Mouse (Mus musculus) intestine, postnatal 0 days (tissue): ENCODE measurements around the gene Hadhb. TPM values are rescaled to one million over a fixed set of nuclear protein-coding genes. Genes with fewer than 3 reads are reported as not detected.

Source experiments
- ATAC-seq: fragments of 200-750 bp; cut with Nextera tagmentation; 2 replicates; pipeline ENCODE4 v1.8.0; 2017; ENCODE audit warnings: mild to moderate bottlenecking, moderate TSS enrichment, moderate library complexity
- H3K27ac ChIP-seq: fragments of 300-500 bp; sonication (generic); 2 replicates; pipeline ENCODE4 v1.5.1; 2014; ENCODE audit warnings: mild to moderate bottlenecking, low read depth, low read length, moderate library complexity
- H3K27me3 ChIP-seq: fragments of 300-500 bp; sonication (generic); replicated peaks from 2 replicates; pipeline ENCODE4 v1.6.1; 2014; ENCODE audit warnings: low read length, mixed read lengths; ENCODE audit not compliant: control insufficient read depth, insufficient read depth
- H3K36me3 ChIP-seq: fragments of 300-500 bp; sonication (generic); 2 replicates; pipeline ENCODE4 v1.6.1; 2014; ENCODE audit warnings: mild to moderate bottlenecking, moderate library complexity; ENCODE audit not compliant: control insufficient read depth, insufficient read depth
- H3K4me1 ChIP-seq: fragments of 300-500 bp; sonication (generic); replicated peaks from 2 replicates; pipeline ENCODE4 v1.6.1; 2014; ENCODE audit warnings: antibody characterized with exemption, low read length, mixed read lengths; ENCODE audit not compliant: control insufficient read depth, insufficient read depth
- H3K4me2 ChIP-seq: fragments of 300-500 bp; sonication (generic); replicated peaks from 2 replicates; pipeline ENCODE4 v1.6.1; 2014; ENCODE audit warnings: low read depth, mild to moderate bottlenecking, moderate library complexity
- H3K4me3 ChIP-seq: fragments of 300-500 bp; sonication (generic); 2 replicates; pipeline ENCODE4 v1.5.1; 2014; ENCODE audit warnings: low read depth, low read length
- H3K9ac ChIP-seq: fragments of 300-500 bp; sonication (generic); 2 replicates; pipeline ENCODE4 v1.6.1; 2014; ENCODE audit warnings: mild to moderate bottlenecking, low read depth, low read length
- H3K9me3 ChIP-seq: fragments of 300-500 bp; sonication (generic); 2 replicates; pipeline ENCODE4 v1.6.1; 2016; ENCODE audit warnings: mixed run types; ENCODE audit not compliant: control insufficient read depth
- CTCF ChIP-seq: sonication (generic); IDR thresholded peaks from 2 replicates; pipeline ENCODE4 v1.5.1; 2016; ENCODE audit warnings: low read depth, mild to moderate bottlenecking, control low read depth, antibody characterized with exemption, moderate library complexity
- WGBS: fragments of 180-500 bp; shearing (Covaris S2); extraction: QIAGEN DNeasy Blood & Tissue Kit; methylation state at CpG from one replicate; pipeline ENCODE4 v1.1.7; 2014; 5-methylcytosine and 5-hydroxymethylcytosine counted together
- polyA plus RNA-seq: library from polyadenylated mRNA; unstranded; fragments of >200 nt; fragmentation: Nextera tagmentation; extraction: Ambion mirVana; gene quantifications from 2 replicates; pipeline ENCODE4 v1.2.1, GENCODE M21; 2015

Gene Hadhb
- polyA plus RNA-seq, 1 experiment from 2014 or later = 420 TPM

- H3K4me1 ChIP-seq = 0 out of 2 replicates have a peak, but pooled peaks cover 9% of the 10 kb centered on the region
- H3K4me2 ChIP-seq = 0 out of 2 replicates have a peak overlapping the region, but pooled peaks have one; percentile 9
- H3K27me3 ChIP-seq = no peaks in the 10 kb centered on the region
Observed at GRCm38 (mm10) chr5:30159601-30160000, 4.6 kb downstream of the Hadhb start.

GRCm38 (mm10) chr5:30161836-30162235 lies 6.8 kb downstream of the Hadhb start:
- 0 out of 2 replicates have a peak, but pooled peaks cover 9% of the 10 kb centered on the region for H3K4me1 ChIP-seq
- H3K9ac ChIP-seq = no peak overlapping the region
- peak overlapping the region; percentile 44; the same call in 1 of the 2 replicates for H3K4me2 ChIP-seq
- WGBS = 38% methylated on average over 1 of the region's 1 CpGs
- peak overlapping the region; percentile 70 for H3K27ac ChIP-seq
- ATAC-seq = peak; percentile 70
- H3K9me3 ChIP-seq = no peaks in the 10 kb centered on the region
- TF ChIP-seq CTCF = no peak
- H3K27me3 ChIP-seq = no peaks in the 10 kb centered on the region
- no peak overlapping the region for H3K4me3 ChIP-seq
- H3K36me3 ChIP-seq = no peaks in the 10 kb centered on the region

More at GRCm38 (mm10) chr5:30159601-30160000, 4.6 kb downstream of the Hadhb start:
- no peak overlapping the region for H3K27ac ChIP-seq
- no peak for TF ChIP-seq CTCF
- H3K9ac ChIP-seq = no peak overlapping the region
- ATAC-seq = no peak
- H3K9me3 ChIP-seq = no peaks in the 10 kb centered on the region
- no peaks in the 10 kb centered on the region for H3K36me3 ChIP-seq
- H3K4me3 ChIP-seq = no peak overlapping the region
- 71% methylated on average over 6 of the region's 6 CpGs for WGBS

- Histone ChIP-seq H3K4me2 (peak overlapping the region; percentile 44), H3K9ac (no peak overlapping the region), H3K4me3 (no peak overlapping the region), H3K9me3 (no peaks in the 10 kb centered on the region), H3K27ac (peak overlapping the region; percentile 70), H3K36me3 (no peaks in the 10 kb centered on the region), H3K27me3 (no peaks in the 10 kb centered on the region), H3K4me1 (0 out of 2 replicates have a peak, but pooled peaks cover 9% of the 10 kb centered on the region)
- TF ChIP-seq CTCF = no peak
- 46% methylated on average over 6 of the region's 6 CpGs for WGBS
- peak; percentile 69 for ATAC-seq
Observed at GRCm38 (mm10) chr5:30162339-30162738, 7.3 kb downstream of the Hadhb start.

GRCm38 (mm10) chr5:30165234-30165946 lies 10.3 kb downstream of the Hadhb start:
- Histone ChIP-seq H3K27ac (peak overlapping the region; percentile 35), H3K36me3 (peaks cover 12% of the 10 kb centered on the region), H3K4me3 (no peak overlapping the region), H3K27me3 (no peaks in the 10 kb centered on the region), H3K9me3 (no peaks in the 10 kb centered on the region), H3K4me2 (no peak overlapping the region), H3K4me1 (no peaks in the 10 kb centered on the region), H3K9ac (no peak overlapping the region)
- 52% methylated on average over 5 of the region's 5 CpGs for WGBS
- ATAC-seq = no peak
- TF ChIP-seq CTCF = no peak

- WGBS = 55% methylated on average over 5 of the region's 5 CpGs
- peaks cover 39% of the 10 kb centered on the region for H3K36me3 ChIP-seq
- H3K27ac ChIP-seq = peak overlapping the region; percentile 78
- TF ChIP-seq CTCF = no peak
- H3K27me3 ChIP-seq = no peaks in the 10 kb centered on the region
- no peaks in the 10 kb centered on the region for H3K4me1 ChIP-seq
- H3K4me3 ChIP-seq = no peak overlapping the region
- no peak overlapping the region for H3K9ac ChIP-seq
- no peaks in the 10 kb centered on the region for H3K9me3 ChIP-seq
- peak; percentile 76 for ATAC-seq
- no peak overlapping the region for H3K4me2 ChIP-seq
Observed at GRCm38 (mm10) chr5:30170303-30170940, 15.4 kb downstream of the Hadhb start.

GRCm38 (mm10) chr5:30172115-30172514 lies 17.1 kb downstream of the Hadhb start:
- H3K27ac ChIP-seq = peak overlapping the region; percentile 62; the same call in 1 of the 2 replicates
- H3K27me3 ChIP-seq = no peaks in the 10 kb centered on the region
- H3K4me2 ChIP-seq = no peak overlapping the region
- ATAC-seq = no peak
- no peak overlapping the region for H3K4me3 ChIP-seq
- H3K9ac ChIP-seq = no peak overlapping the region
- no peaks in the 10 kb centered on the region for H3K9me3 ChIP-seq
- TF ChIP-seq CTCF = no peak
- peaks cover 53% of the 10 kb centered on the region for H3K36me3 ChIP-seq
- H3K4me1 ChIP-seq = no peaks in the 10 kb centered on the region
